Mouse (Mus musculus): ENCODE measurements around the gene Hat1.

Gene Hat1

DNA sequence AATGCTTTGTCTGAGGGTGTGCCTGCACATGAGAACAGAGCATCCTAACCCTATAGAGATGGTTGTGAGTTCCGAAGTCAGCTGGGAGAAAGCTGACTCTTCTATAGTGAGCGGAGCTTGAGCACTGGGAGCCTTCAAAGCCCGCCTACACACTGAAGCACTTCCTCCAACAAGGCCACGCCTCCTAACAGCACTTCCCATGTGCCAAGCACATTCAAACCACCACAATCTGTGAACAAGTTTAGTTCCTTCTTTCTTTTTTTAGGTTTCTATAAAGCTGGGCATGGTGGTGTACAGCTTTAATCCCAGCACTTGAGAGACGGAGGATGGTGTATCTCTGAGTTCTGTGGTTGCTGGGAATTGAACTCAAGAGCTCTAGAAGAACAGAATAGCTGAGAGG, 11.3 kb upstream of the Hat1 start:
- DNase-seq = peak; percentile 20 to 41

DNA sequence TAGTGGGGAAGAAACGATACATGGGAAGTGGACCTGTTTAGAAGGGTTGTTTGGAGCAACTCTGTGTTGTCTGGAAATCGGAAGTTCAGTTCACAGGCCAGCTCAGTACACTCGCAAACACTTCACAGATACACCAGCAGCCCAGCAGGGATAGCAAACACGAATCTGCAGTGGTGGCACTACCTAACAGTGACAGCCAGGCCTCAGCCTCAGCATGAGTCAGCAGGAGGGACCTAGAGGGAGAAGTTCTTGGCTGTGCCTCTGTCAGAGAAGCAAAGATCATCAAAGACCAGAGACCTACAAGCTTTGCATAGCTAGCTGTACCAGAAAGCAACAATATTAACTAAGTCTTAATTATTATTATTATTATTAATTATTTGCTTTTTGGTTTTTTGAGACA, 6.8 kb upstream of the Hat1 start:
- no peak for DNase-seq

DNA sequence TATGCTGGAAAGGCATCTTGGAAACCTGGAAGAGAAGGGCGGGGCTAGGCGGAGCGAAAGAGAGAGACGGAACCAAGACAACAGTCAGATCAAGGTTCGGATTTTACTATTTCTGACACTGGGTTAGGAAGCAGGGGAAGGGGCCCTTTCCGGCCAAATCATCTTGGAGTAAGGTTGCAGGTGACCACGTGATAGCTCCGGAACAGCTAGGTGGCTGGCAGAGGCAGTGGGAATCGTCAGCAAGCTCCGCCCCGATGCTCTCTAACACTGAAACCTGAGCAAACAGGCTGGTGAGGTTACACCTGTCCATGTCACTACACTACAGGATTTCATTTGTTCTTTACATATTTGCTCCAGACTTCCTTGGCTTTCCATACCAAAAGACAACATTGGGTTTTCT, 4.9 kb upstream of the Hat1 start:
- no peak for DNase-seq

DNA sequence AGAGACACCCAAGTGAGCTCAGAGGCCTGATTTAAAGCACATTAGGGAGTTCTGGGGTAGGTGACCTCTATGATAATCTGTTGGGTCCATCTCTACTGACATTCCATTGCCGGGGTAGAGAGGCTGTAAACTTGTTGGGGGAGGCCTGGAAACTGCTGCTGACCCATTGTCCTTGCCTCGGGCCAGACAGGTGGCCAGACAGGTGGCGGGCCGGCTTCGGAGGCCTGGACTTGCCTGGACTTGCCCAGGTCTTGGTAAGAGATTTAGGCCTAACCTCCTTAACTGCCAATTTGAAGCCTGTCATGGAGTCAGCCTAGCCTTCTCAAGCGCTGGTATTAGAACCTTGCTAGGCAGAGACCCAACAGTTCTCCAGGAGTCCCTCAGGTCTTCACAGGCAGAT, 992 bp upstream of the Hat1 start:
- no peak for DNase-seq

DNA sequence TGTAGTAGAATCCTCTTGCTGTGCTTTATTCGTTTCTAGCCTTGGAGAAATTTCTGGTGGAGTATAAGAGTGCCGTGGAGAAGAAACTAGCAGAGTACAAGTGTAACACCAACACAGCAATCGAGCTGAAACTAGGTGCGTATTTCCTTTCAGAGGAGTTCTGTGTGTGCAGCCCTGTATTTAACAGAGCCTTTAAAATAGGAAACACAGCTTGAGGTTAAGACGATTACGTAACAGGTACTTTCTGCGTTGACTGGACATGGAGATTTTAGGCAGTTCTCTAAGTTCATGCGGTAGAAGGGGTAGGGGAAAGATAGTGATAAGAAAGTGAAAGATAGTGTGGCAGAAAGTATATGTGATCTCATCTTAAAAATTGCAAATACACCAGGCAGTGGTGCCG, 1.1 kb downstream of the Hat1 start:
- DNase-seq = peak; percentile 29 to 30

DNA sequence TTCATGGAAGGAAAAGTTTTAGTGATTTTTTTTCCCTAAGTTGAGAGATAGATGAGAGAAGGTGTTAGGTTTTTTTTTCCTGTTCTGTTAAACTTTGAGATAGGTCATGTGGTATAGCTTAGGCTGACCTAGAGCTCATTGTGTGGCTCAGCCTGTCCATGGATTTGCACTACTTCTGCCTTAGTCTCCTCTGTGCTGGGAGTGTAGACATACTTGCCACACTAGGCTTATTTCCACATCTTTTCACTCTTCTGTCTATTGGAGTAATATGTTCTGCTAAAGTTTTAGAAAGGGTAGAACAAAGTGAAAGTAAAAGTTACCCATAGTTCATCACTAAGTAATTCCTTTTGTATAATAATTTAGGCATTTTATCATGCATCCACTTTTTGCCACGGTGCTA, 16.9 kb downstream of the Hat1 start:
- DNase-seq = no peak

DNA sequence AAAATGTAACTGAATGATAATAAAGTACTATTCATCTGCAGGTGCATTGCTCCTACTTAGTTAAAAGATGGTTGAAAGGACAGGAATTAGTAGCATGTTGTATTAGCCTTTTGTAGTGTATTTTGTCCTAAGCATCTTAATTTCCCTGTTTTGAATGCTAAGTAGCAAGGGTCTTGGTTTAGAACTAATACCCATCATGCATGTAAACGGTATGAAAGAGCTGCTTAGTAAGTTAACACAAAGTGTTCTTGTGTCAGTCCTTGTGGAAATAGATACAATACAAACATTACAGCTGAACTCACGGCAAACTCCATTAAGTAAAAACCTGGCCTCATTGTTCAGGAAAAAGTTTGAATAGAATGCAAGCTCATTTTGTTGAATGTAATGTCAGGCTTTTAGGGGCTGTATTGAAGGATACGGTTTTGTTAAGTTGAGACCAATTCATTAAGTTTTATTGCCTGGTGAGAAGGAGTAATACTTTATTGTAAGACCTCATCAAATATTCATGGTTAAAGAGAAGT, 30.1 kb downstream of the Hat1 start:
- DNase-seq = no peak

DNA sequence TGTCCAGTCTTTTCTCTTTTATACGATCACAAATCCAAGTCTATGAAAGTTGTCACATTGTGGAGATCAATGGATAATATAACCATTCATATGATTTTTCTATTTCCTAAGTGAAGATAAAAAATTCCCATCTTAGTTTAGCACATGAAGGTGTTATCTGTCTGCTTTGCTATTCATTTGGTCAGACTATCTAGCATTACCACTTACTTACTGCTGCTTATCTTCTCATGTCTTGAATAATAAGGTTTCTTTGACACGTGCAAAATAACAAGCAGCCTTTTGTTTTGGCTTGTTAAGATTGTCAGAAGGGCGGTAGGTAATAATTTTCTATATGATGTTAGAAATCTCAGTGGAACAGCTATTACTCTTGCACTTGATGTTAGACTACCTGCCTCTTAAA, 30.6 kb downstream of the Hat1 start:
- DNase-seq = no peak

DNA sequence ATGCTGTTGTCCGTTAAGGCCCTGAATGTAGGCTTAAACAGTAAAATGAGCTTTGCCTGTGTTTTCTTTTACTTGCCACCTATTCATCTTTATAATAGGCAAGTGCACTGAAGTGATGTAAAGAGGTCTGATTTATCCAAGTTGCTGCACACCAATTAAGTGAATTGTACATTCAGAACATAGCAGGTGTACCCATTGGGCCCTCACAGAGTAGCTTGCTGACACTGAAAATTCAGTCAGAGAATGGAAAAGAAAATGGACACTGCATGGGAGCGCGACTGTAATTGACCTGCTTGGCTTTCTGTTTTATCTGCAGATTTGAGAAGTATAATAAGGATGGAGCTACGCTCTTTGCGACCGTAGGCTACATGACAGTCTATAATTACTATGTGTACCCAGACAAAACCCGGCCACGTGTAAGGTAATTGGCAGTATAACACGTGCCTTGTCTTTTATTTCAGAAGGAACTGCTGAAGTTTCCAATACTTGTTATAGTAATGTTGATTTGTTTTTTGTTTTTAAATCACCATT, 32.2 kb downstream of the Hat1 start:
- no peak for DNase-seq

DNA sequence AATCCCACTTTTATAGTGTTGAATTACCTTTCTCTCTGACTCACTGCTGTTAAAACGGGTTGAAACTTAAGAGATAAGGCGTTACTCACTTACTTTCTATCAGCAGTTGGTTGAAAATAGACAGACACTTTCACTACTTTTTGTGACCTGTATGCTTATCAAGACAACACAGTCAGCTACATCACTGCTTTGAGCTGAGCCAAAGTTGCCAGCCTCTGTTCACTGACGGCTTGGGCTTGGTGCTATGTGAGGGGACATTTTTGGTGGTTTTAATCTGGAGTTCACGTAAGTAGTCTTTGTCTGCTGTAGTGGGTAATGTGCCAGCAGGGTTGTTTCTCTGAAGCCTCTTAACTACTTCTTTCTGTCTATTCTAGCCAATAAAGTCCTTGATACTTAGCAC, 35.8 kb downstream of the Hat1 start:
- DNase-seq = no peak

DNA sequence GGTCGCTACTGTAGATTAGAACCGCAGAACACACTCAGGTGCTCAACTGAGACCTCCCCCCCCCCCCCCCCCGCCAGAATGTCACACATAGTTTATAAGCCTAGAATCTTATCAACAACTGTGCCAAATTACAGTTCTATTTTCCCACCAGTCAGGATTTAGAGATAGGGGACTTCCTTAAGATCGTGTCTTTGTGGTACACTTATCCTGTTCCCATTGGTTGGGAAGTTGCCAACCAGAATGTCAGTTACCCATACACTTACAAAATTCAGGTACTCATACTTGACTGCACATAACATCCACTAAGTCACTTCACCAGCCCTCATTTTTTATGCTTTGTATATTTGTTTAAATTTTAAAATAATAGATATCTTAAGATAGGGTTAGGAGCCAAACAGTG, 46.7 kb downstream of the Hat1 start:
- DNase-seq = no peak

DNA sequence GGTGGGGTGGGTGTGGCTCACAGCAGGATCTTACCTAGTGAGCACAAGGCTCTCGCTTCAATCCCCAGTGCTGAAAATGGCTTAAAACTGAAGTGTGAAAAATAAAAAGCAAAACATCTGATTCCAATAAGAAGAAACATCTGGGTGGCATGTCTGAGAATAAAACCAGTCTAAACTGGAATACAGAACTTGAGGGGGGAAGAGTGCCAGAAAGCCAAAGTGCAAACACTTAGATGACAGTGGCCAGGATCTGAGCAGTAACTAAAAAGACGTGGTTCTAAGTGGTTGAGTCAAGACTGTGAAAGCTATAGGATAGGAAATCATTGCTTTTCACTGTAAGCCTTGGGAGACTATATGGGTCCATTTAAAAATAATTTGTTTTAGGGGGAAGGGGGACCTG, 54.6 kb downstream of the Hat1 start:
- no peak for DNase-seq

DNA sequence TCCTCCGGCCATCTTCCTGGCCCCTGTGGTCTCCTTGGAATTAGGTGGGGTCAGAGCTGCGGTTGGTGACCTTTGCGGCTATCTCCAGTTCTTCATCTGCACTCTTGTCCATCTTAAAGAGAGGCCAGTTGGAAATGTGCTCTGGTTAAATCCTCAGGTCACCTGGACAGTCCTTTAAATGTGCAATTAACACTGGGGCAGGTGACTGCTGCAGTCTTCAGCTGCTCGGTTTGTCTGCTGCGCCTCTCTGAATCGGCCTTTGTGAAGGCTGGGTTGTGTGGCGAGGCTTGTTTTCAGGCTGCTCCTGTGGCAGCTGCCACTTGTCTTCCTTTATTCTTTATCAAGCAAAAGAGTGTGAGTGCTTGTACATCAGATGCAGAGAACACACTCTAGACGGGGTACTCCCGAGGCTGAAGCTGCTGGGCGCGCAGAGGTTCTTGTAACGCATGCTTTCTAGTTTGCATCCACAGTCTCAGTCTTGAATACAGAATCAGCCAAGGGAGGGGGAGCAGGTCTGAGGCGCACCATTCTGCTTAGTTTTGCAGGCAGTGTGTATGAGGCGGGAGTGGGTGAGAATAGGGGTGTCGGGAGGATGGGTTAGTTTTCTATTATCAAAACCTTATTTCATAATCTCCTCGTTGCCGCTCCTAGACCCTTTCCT, 56.9 kb downstream of the Hat1 start:
- no peak for DNase-seq

DNA sequence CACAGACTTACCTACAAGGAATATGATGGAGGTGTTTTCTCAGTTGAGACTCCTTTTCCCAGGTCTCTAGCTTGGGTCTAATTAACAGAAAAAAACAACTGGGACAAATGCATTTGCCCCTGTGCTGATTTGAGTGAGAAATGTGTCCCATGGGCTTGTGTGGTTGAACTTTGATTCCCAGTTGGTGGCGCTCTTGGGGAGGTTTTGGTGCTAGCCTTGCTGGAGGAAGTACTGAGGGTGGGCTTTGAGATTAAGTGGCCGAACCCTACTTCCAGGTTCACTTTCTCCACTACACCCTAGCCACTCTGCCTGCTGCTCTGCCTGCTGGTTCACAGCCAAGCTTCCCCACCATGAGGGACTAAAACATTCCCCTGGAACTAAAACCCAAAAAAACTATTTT, 60.8 kb downstream of the Hat1 start:
- DNase-seq = no peak

DNA sequence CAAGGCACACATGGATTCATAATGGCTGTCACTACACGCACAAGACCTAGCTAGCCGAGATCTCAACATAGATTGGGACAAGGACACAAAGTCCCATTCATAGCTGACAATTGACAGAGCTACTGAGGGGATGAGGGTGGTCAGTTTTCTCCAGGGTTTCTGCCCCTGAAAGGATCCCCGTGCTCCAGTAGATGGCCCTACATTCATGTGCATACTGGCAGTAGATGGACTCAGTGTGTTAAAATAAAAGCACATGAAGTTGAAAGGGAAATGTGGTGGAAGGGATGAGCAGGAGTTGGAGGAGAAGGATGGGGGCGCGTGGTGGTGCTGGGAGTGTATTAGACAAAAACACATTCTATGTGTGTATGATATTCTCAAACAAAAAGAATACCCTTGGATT, 63.0 kb downstream of the Hat1 start:
- DNase-seq = no peak

DNA sequence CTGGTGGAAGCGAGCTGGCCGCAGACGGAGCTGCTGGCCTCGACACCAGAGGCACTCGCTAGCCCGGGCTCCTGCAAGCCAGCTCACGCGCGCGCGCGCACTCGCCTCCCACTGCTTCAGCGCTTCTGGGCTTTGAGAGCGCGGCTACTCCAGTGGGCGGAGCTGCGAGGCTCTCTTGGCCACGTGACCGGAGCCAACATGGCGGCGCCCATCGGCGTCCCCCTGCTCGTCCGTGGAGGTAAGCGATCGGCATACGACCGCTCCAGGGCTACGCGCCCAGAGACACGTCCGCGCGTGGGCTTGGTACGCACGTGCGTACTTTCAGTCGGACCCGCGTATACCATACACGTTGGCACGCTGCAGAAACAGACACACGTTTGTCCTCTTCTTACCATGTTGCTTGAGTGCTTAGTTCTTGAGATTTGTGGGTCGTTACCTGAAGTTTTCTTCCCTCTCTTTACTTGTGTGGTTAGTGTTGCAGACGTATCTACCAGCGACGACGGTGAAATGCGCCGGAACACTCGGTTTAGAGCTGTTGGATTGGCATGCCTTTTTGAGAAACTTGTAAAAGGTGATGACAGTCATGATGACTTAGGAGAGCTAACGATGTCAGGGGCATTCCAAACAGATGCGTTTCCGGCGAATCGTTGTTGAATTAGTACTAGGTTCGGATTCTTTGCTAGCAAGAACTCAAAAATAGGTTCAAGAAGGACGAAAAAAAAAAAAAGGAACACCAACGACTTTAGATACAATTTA, 64.6 kb downstream of the Hat1 start, which contains the start of gene Metap1d:
TSS of gene Metap1d (plus strand) at position 116 of the 756 bp plus-strand sequence.
- peak; percentile 90 for DNase-seq

DNA sequence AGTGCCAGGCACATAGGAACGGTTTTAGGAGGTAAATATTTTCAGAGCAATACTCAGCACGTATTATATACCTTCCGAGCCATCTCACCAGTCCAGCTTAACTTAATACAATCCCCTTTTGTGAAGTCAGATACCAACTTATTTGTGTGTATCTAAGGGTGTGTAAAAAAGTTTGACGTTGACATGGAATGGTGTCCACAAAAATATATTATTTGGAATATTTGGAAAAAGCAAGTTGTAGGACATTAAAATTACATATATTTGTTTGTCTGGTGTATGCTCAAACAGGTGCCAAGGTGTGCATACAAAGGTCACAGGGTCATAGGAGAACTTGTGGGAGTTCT, 65.1 kb downstream of the Hat1 start:
- no peak for DNase-seq

DNA sequence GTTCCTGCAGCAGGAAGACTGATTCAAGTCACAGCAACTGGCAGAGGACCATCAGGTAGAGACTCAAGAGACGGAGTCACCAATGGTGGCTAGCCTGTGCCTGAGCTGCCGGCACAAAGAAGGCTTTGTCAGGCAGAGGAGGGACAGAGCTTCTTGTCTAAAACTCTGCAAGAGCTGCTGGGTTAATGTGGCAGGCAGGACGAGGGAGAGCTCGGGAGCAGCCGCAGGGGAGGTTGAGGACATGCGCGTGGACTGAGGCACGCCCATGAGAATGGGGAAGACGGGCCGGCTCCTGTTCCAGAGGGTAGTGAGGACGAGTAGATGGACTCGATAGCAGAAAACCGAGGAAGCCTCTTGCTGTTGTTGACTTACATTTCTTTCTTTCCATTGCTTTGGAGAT, 69.9 kb downstream of the Hat1 start:
- no peak for DNase-seq

DNA sequence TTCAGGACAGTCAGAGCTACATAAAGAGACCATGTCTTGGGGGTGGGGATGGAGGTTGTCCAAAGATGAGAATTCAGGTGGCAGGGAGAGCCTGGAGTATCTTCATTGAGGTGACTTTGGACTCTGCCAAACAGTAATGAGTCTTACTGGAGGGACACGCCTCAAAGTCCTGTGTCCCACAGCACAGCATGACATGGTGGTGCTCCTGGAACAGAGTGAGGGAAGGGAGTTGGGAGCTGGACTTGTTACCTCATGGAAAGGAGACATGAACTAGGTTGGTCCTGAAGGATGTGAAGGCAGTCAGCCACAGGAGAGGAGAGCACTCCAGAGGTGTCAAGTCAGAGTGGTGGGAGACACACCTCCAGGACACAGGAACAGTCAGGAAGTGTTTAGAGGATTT, 70.9 kb downstream of the Hat1 start:
- DNase-seq = no peak

DNA sequence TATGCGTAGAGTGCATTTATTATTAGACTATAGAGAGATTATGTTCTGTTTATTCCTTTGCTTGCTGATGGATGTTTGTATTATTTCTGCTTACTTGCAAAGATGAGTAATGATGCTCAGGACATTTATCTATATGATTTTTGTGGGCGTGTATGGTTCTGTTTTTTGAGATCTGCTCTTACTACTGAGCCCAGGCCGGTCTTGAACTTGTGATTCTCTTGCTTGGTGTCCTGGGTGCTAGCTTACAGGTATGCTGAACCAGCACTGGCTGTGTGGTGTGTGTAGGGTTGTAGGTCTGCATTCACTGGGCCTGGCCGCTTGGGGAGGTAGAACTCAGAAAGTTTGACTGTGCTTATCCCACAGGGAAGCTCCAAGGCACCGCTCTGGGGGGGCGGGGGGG, 72.4 kb downstream of the Hat1 start:
- no peak for DNase-seq

DNA sequence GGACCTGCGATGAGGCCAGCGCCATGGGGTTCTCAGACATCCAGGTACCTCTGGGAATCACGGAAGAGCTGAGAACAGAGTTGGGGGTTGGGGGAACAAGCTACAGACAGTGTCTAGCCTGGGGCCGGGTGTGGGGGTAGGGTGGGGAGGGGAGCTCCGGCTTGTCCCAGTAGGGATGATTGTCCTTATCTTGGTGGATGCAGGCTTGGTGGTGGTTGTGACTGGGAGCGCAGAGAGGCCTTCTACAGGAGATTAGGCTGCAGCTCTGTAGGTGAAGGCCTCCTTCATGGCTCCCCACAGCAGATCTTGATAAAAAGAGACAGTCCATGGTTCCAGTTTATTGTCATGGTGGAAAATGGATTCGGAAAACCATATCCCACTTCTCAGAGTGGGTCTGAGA, 72.8 kb downstream of the Hat1 start:
- no peak for DNase-seq

DNA sequence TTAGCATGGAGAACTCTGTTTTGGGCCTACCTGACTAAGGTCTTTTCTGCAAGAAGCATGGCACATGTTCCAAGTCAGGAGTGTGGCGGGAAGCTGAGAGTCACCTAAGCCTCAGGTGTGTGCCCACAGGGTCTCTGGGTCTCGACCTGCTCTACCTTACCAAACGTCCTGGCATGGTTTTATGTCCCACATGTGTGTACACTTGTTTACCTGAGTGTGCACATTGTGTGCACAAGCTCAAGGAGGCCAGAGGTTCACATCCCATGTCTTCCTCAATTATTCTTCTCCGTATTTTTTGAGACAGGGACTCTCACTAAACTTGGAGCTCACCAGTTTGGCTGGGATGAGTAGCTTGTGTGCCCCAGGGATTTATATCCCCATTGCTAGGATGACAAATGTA, 73.3 kb downstream of the Hat1 start:
- DNase-seq = no peak

DNA sequence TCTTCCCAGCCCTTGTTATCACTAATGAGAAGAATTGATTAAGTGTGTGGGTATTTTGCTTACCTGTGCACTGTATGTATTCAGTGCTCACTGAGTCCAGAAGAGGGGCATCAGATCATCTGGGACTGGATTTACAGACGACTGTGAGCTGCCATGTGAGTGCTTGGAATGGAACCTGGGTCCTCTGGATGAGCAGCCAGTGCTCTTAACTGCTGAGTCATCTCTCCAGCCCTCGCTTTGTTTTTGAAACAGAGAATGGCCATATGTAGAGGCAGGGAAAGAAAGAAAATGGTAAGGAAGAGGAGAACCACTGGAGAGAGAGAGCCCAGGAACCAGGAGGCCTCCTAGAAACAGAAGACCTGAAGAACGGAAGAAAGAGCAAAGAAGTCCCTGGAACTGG, 73.8 kb downstream of the Hat1 start:
- DNase-seq = no peak

DNA sequence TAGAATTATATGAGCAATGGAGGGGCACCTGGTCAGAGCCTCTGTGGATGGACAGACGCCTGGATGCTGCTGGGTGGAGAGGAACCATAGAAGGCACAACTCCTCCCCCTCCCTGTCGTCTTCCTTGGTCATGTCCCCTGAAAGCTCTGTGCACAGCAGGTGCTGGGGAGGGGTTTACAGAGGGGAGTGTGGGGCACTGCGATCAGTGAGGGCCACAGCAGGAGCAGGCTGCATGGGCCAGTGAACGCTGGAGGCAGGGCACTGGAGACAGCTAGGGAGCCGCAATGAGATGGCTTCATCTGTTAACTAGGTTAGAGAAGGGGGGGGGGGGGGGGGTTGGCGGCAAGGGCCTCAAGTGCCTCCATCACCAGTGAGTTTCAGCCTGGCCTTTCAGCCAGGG, 77.3 kb downstream of the Hat1 start:
- no peak for DNase-seq
